Mouse (Mus musculus) neural tube, embryonic 10.5 days (tissue): ENCODE data around the gene Ebf3.

Experiments
- DNase-seq: peaks from one replicate; pipeline ENCODE4 v3.0.0-alpha.2; 2017; ENCODE audit warnings: low spot score; ENCODE audit errors: extremely low spot score

The Ebf3 gene

GRCm38 (mm10) chr7:137312166-137312932, 1.9 kb downstream of the Ebf3 start:
- DNase-seq = peak; percentile 57

- no peak for DNase-seq
Measured at GRCm38 (mm10) chr7:137311341-137312110, 2.7 kb downstream of the Ebf3 start.

- DNase-seq = peak; percentile 57
Measured at GRCm38 (mm10) chr7:137310876-137311275, 3.4 kb downstream of the Ebf3 start.

GRCm38 (mm10) chr7:137310091-137310761, 4.0 kb downstream of the Ebf3 start:
- DNase-seq = no peak

GRCm38 (mm10) chr7:137309071-137310066, 4.9 kb downstream of the Ebf3 start:
- DNase-seq = peak; percentile 78

GRCm38 (mm10) chr7:137308061-137309060, 5.9 kb downstream of the Ebf3 start:
- DNase-seq = no peak

- DNase-seq = no peak
Measured at GRCm38 (mm10) chr7:137307131-137307530, 7.1 kb downstream of the Ebf3 start.

GRCm38 (mm10) chr7:137306127-137306526, 8.1 kb downstream of the Ebf3 start:
- no peak for DNase-seq

DNA sequence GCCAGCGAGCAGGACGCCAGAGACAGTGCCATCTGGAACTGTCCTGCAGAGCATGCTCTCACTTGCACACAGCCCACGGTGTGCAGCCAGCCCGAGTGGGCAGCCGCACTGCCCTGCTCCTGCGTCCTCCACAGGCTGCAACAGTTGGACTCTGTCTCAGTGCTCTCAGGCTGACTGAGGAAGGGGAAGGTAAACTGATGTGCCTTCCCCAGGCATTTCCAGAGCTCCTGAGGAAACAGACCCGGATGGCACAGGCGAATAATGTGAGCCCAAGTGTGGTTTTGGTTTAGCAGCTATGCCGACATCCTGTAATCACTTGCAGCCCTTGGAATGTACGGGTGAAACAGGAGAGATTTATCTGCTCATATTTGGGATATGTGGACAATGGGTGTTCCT, 10.5 kb downstream of the Ebf3 start:
- peak; percentile 64 for DNase-seq

DNA sequence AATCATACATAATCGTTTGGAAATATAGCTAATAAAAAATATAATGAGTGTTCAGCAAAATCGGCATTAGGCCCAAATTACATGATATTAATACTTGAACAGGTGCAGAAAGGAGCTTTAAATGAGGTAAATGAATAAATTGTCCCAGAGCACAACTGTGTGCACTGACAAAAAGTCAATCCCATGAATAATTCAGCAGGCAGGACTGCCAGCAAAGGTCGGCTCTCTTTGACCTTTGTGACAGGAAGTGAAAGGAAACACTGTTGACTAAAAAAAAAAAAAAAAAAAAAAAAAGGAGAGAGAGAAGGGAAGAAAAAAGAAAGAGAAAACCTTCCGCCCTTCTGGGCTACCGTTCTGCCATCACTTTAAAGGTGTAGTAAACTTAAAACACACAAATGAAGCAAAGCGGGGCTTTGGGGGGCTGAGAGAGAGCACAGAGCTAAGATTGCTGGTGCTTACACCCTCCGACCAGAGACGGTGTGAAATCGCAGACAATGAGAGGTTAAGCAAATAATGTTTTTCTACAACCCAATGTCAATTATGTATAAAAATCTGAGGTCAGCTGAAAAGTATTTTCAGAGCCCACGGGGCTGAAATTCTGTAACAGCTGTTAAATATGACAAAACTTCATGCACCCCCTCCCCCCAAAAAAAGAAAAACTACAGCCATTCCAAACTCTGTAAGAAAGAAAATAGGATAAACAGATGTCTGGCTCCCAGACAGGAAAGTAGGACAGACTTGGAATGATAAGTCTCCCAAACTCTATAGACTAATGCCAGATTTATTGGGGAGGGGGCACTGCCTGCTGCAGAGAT, 11.1 kb downstream of the Ebf3 start:
- no peak for DNase-seq

GRCm38 (mm10) chr7:137302161-137302560, 12.1 kb downstream of the Ebf3 start:
- DNase-seq = no peak

GRCm38 (mm10) chr7:137301329-137301751, 12.9 kb downstream of the Ebf3 start:
- peak; percentile 58 for DNase-seq

DNA sequence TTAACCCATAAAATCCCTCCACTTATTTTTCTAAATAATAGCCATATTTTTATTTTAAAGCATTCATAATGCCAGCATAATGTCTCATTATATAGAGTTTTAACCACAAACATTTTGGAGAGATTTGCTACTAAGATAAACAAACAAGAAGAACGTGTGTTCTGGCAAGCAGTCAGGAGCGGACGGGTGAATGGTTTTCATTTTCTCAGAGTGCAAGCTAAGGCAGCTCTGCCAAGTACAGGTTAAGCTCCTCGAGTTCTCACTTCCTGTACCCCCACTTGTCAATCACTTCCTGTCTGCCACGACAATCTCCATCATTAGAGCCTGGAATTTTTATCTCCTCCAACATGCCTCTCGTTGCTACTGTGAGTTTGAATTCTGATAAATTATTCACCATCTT, 13.4 kb downstream of the Ebf3 start:
- no peak for DNase-seq

- no peak for DNase-seq
Measured at GRCm38 (mm10) chr7:137300169-137300568, 14.1 kb downstream of the Ebf3 start.

- DNase-seq = peak; percentile 47
Measured at GRCm38 (mm10) chr7:137297594-137298381, 16.5 kb downstream of the Ebf3 start.

DNA sequence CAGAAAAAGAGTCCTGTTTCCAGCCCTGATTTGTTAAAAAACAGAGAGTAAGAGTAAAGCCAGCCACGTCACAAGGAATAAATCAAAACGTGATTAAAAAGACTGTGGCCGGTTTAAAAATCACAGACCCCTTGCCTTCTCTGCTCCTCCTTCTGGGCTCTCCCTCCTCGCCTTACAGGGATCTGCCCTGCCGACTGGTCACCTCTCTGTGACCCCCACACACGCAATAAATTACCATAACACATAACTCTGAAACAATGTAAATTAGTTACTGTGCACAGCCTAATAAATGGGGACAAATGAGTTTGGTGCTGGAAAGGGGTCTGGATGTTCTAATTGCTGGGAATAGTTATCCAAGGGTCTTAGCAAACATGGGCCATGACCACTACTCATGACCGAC, 17.1 kb downstream of the Ebf3 start:
- DNase-seq = no peak

DNA sequence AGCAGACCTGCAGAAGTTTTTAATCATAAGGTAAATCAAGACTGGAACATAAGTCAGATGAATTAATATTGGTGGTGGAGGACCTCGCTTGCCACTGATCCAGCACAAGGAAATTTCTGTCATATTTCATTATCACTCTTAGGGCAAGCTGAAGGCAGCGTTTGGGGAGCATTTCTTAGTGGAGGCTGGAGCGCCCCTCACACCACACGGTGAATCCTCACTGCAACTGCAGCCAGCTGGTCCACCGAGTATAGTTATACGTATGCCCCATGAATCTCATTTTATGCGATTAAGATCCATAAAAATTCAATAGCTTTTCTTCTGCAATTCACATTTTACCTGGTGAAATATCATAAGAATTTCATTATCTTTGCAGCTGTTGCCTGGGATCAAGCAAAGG, 18.6 kb downstream of the Ebf3 start:
- no peak for DNase-seq

DNA sequence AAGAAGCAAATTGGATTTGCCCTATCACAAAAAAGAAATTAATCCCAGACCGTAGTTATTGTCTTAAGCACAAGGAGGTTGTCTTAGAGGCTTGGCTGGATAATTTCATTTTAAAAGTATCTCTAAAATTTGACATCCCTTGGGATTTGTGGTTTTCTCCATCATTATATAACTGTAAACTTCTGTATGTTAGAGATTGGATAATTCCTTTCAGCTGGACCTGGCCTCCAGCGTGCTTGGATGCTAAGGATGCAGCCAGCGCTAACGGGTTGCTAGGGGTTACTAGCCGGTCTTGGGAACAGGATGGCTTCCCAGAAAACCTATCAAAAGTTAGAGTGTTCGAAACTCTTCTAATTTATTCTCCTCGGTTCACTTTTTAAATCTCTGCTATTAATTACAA, 19.8 kb downstream of the Ebf3 start:
- no peak for DNase-seq
